Mouse (Mus musculus) kidney, postnatal 4 days (tissue): ENCODE results near the gene Nalcn.

Source experiments
- DNase-seq, 2 experiments: peaks; one replicate each; pipeline ENCODE4 v3.0.0; 2021; ENCODE audit warnings: mixed read lengths in 2 of 2

Nalcn gene

GRCm38 (mm10) chr14:123488575-123489207 lies 138.3 kb downstream of the Nalcn start:
- no peak for DNase-seq

- no peak for DNase-seq
These were observed 164.9 kb downstream of the Nalcn start for GRCm38 (mm10) chr14:123462026-123462425.

GRCm38 (mm10) chr14:123446031-123446430 lies 180.9 kb downstream of the Nalcn start:
- DNase-seq: no peak

GRCm38 (mm10) chr14:123435542-123435941 lies 191.4 kb downstream of the Nalcn start:
- no peak for DNase-seq

- peak in 1 of 2 experiments; percentile 1 for DNase-seq
These were observed 250.6 kb downstream of the Nalcn start for GRCm38 (mm10) chr14:123376167-123376855.

- peak in 1 of 2 experiments; percentile 10 for DNase-seq
These were observed 255.4 kb downstream of the Nalcn start for GRCm38 (mm10) chr14:123371522-123371921.

GRCm38 (mm10) chr14:123359691-123360090 lies 267.3 kb downstream of the Nalcn start:
- no peak for DNase-seq

- DNase-seq: peak; percentile 22 to 31
These were observed 274.0 kb downstream of the Nalcn start for GRCm38 (mm10) chr14:123352973-123353372.

- DNase-seq: no peak
These were observed 295.1 kb downstream of the Nalcn start for GRCm38 (mm10) chr14:123331841-123332240.

- DNase-seq: no peak
These were observed 312.6 kb downstream of the Nalcn start for GRCm38 (mm10) chr14:123314369-123314768.

- DNase-seq: no peak
These were observed 314.6 kb downstream of the Nalcn start for GRCm38 (mm10) chr14:123312371-123312770.

- DNase-seq: no peak
These were observed 330.9 kb downstream of the Nalcn start for GRCm38 (mm10) chr14:123296068-123296467.

GRCm38 (mm10) chr14:123291118-123292007 lies 335.6 kb downstream of the Nalcn start:
- DNase-seq: no peak

GRCm38 (mm10) chr14:123282165-123282564 lies 344.8 kb downstream of the Nalcn start:
- DNase-seq: no peak

- DNase-seq: no peak
These were observed 354.8 kb downstream of the Nalcn start for GRCm38 (mm10) chr14:123272121-123272520.

- DNase-seq: no peak
These were observed 386.2 kb downstream of the Nalcn start for GRCm38 (mm10) chr14:123240738-123241137.

GRCm38 (mm10) chr14:123239945-123240344 lies 387.0 kb downstream of the Nalcn start:
- peak in 1 of 2 experiments; percentile 7 for DNase-seq

- no peak for DNase-seq
These were observed 389.9 kb downstream of the Nalcn start for GRCm38 (mm10) chr14:123237002-123237401.

- DNase-seq: no peak
These were observed 394.2 kb downstream of the Nalcn start for GRCm38 (mm10) chr14:123232630-123233206.
